Mouse (Mus musculus): ENCODE data around the gene Nme2. TPM values are rescaled to one million over a fixed set of nuclear protein-coding genes. Genes with fewer than 3 reads are reported as not detected.
"Not testable (repeated sequence)": the region's sequence is repeated elsewhere in the genome, so short reads cannot be mapped to it uniquely, and the experiment has no call there.

The Nme2 gene
- polyA plus RNA-seq, 1 experiment, result 571 TPM

DNA sequence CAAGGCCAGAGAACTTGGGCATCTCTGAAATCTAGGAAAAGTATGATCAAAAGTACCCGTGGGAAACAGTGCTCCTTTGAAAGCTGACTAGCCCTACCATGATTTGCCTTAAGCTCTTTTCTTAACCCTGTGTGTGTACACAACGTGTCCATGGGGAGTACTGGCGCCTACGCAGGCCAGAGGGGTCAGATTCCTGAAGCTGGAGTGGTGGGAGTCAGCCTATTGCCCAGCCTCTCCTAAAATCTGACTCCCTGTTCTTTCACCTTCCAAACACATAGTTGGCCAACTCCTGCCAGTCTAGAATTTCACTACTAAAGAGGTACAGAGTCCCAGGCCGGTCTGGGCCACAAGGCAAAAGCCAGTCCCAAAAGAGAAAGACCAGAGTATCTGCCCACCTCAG is 3.7 kb downstream of the Nme2 start:
- Histone ChIP-seq H3K27ac (ENCODE audit: insufficient read depth, low read length) (no peak overlapping the region), H3K4me1 (ENCODE audit: control insufficient read depth, insufficient read depth, low read length) (peaks cover 12% of the 10 kb centered on the region; the same call in 1 of the 2 replicates), H3K4me3 (ENCODE audit: insufficient read depth, low read length) (peak overlapping the region; percentile 90)
- TF ChIP-seq CTCF (IDR thresholded peaks at IDR 0.05; ENCODE audit: borderline replicate concordance, insufficient read depth, low read length), result no peak
- TF ChIP-seq POLR2A (IDR thresholded peaks at IDR 0.05; ENCODE audit: low read depth, low read length), result no peak

DNA sequence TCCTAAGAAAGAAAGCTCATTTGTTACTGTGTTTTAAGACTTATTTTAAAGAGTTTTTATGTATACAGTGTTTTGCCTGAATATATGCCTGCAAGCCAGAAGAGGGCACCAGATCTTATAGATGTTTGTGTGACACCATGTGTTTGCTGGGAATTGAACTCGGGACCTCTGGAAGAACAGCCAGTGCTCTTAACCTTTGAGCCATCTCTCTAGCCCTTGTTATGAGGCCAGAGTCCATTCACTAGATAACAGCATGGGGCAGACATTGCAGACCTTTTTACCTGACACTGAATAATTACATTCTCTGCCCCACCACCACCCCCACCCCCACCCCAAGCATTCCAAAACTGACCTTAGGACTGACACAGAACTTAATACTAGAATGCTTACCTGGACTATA is 6.0 kb downstream of the Nme2 start:
- peaks cover 6% of the 10 kb centered on the region for H3K4me1 ChIP-seq (ENCODE audit: control insufficient read depth, insufficient read depth, low read length)
- H3K4me3 ChIP-seq (ENCODE audit: insufficient read depth, low read length), result no peak overlapping the region
- no peak overlapping the region for H3K27ac ChIP-seq (ENCODE audit: insufficient read depth, low read length)
- TF ChIP-seq POLR2A (IDR thresholded peaks at IDR 0.05; ENCODE audit: low read depth, low read length) (no peak), CTCF (IDR thresholded peaks at IDR 0.05; ENCODE audit: borderline replicate concordance, insufficient read depth, low read length) (no peak)

DNA sequence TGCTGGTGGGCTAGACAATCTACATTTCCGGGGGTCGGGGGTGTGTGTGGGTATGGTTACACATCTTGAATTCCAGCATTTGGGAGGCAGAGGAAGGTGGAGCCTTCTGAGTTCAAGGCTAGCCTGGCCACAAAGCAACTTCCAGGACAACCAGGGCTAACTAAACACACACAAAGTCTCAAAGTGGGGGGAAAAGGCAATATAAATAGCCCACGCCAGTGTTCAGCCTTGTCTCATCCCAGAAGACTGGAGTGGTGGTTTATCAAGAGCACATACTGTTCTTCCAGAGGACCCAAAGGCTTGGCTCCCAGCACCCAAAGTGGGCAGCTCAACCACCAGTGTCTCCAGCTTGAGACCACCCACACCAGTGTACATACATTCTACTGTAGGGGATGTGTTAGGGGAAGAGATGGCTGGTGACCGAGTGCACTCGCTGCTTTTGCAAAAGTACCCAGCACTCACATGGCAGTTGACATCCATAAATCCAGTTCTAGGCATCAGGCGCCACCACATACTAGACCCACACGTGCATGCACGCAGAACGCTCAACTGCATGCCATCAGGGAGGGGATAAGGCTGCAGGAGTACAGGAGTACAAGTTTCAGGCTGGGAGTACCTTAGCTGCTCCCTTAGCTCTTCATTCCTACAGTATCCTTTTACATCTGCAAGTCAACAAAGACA is 7.0 kb downstream of the Nme2 start:
- Histone ChIP-seq H3K4me1 (ENCODE audit: control insufficient read depth, insufficient read depth, low read length) (peaks cover 5% of the 10 kb centered on the region), H3K27ac (ENCODE audit: insufficient read depth, low read length) (no peak overlapping the region), H3K4me3 (ENCODE audit: insufficient read depth, low read length) (no peak overlapping the region)
- no peak; the same call in 1 of the 2 replicates for TF ChIP-seq POLR2A (IDR thresholded peaks at IDR 0.05; ENCODE audit: low read depth, low read length)
- no peak for TF ChIP-seq CTCF (IDR thresholded peaks at IDR 0.05; ENCODE audit: borderline replicate concordance, insufficient read depth, low read length)

DNA sequence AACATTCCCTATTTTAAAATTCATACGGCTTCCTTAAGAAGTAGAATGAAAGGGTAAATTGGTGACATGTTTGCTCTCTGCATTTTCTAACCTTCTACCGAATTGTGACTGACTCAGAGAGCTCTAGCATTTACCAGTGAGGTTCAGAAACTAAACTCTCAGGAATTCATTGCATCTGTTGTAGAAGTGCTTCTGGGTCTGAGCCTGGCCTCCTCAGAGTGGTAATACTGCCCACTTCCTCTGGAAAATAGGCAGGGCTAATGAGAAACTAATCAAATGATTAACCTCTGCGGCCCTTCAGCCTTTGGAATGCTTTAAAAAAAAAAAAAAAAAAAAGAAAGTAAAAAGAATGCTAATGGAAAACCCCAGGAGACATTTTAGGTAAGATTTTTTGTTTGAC is 11.1 kb downstream of the Nme2 start:
- H3K4me1 ChIP-seq (ENCODE audit: control insufficient read depth, insufficient read depth, low read length), result peaks cover 2% of the 10 kb centered on the region
- TF ChIP-seq POLR2A (IDR thresholded peaks at IDR 0.05; ENCODE audit: low read depth, low read length) (no peak), CTCF (IDR thresholded peaks at IDR 0.05; ENCODE audit: borderline replicate concordance, insufficient read depth, low read length) (no peak)
- H3K27ac ChIP-seq (ENCODE audit: insufficient read depth, low read length), result no peak overlapping the region
- no peak overlapping the region for H3K4me3 ChIP-seq (ENCODE audit: insufficient read depth, low read length)

DNA sequence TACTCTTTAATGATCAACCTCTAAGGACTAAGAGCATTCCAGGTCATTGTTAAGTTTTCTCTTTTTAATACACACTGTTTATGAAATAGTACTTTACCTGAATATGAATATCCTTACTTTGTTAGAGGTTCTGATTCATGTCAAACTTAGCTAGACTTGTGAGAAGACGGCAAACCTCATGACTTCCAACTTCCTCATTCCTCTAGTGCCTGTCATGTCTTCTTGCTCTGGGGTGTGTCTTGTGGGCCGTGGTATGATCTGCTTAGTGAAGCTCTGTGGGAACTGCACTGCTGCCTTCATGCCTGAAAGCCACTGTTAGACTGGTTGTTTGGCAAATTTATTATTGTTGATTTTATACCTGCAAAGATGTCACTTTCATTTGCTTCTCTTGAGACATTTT is 15.2 kb downstream of the Nme2 start:
- no peak for TF ChIP-seq CTCF (IDR thresholded peaks at IDR 0.05; ENCODE audit: borderline replicate concordance, insufficient read depth, low read length)
- TF ChIP-seq POLR2A (IDR thresholded peaks at IDR 0.05; ENCODE audit: low read depth, low read length), result no peak
- Histone ChIP-seq H3K4me3 (ENCODE audit: insufficient read depth, low read length) (no peak overlapping the region), H3K27ac (ENCODE audit: insufficient read depth, low read length) (no peak overlapping the region)

DNA sequence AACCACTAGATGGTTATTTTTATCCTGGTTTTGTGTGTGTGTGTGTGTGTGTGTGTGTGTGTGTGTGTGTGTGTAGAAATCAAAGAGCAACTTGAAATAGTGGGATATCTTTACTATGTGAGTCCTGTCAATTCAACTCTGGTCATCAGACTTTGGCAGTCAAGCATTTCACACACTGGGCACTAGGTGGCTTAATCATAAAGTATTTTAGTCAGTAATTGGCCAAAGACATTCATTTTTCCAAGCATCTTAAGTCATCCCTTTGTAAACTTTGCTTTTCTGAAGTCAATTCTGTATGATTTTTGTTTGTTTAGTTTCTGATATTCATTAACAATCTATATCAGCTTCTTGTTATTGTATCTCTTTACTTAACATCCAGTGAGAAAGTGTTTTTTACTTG is 27.0 kb downstream of the Nme2 start:
- H3K4me3 ChIP-seq (ENCODE audit: insufficient read depth, low read length), result no peak overlapping the region
- H3K27ac ChIP-seq (ENCODE audit: insufficient read depth, low read length), result no peak overlapping the region
- H3K4me1 ChIP-seq (ENCODE audit: control insufficient read depth, insufficient read depth, low read length), result peaks cover 5% of the 10 kb centered on the region; the same call in 1 of the 2 replicates
- TF ChIP-seq POLR2A (IDR thresholded peaks at IDR 0.05; ENCODE audit: low read depth, low read length) (no peak), CTCF (IDR thresholded peaks at IDR 0.05; ENCODE audit: borderline replicate concordance, insufficient read depth, low read length) (no peak)

More for the DNA sequence above, 15.2 kb downstream of the Nme2 start:
- peaks cover 2% of the 10 kb centered on the region for H3K4me1 ChIP-seq (ENCODE audit: control insufficient read depth, insufficient read depth, low read length)

DNA sequence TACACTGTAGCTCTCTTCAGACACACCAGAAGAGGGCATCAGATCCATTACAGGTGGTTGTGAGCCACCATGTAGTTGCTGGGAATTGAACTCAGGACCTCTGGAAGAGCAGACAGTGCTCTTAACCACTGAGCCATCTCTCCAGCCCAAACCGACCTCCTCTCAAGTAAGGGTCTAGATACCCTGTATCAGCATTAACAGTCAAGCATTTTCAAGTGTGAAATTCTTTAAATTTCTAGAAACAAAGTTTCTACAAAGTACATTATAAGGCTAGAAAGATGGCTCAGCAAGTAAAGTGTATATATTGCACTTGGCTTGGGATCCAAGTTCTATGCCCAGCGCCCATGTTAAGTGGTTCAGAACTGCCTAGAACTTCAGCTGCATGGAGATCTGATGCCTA is 41.0 kb downstream of the Nme2 start:
- not testable (repeated sequence) for H3K4me1 ChIP-seq (ENCODE audit: control insufficient read depth, insufficient read depth, low read length); H3K27ac ChIP-seq (ENCODE audit: insufficient read depth, low read length); H3K4me3 ChIP-seq (ENCODE audit: insufficient read depth, low read length)

DNA sequence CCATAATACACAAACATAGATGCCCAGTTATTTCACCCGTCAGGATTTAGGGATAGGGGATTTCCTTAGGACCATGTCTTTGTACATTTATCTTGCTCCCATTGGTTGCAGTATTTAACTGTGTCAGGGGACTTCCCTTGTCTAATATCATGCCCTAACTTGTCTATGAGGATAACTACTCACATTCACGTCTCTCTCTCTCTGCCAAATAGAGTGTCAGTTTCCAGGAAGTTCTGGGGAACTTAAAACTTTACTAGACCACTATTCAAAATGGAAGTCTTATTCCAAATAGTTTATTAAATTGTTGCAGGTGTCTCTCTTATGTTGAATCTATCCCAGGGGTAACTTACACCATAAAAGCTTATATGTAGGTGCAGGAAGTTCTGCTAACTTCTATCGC is 44.5 kb downstream of the Nme2 start:
- Histone ChIP-seq H3K27ac (ENCODE audit: insufficient read depth, low read length) (no peak overlapping the region), H3K4me1 (ENCODE audit: control insufficient read depth, insufficient read depth, low read length) (no peaks in the 10 kb centered on the region), H3K4me3 (ENCODE audit: insufficient read depth, low read length) (no peak overlapping the region)
- no peak for TF ChIP-seq POLR2A (IDR thresholded peaks at IDR 0.05; ENCODE audit: low read depth, low read length)

DNA sequence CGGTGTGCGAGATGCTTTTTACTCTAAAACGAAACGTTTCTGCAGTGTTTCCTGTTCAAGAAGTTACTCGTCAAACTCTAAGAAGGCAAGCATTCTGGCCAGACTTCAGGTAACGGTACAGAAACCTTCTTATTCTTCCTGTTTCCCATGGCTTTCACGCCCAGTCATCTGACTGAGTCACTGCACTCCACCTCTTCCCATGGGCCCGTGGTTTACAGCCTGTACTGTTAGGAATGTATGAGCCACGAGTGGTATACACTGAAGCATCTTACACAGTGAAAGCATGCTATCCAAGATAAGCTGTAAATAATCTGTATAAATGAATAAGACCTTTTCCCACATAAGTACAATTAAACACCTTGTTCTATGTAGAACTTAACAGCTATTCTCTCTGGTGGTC is 47.2 kb downstream of the Nme2 start:
- no peak overlapping the region for H3K4me3 ChIP-seq (ENCODE audit: insufficient read depth, low read length)
- TF ChIP-seq POLR2A (IDR thresholded peaks at IDR 0.05; ENCODE audit: low read depth, low read length) (no peak), CTCF (IDR thresholded peaks at IDR 0.05; ENCODE audit: borderline replicate concordance, insufficient read depth, low read length) (no peak)
- peak overlapping the region; percentile 79 for H3K27ac ChIP-seq (ENCODE audit: insufficient read depth, low read length)
- H3K4me1 ChIP-seq (ENCODE audit: control insufficient read depth, insufficient read depth, low read length), result no peaks in the 10 kb centered on the region

DNA sequence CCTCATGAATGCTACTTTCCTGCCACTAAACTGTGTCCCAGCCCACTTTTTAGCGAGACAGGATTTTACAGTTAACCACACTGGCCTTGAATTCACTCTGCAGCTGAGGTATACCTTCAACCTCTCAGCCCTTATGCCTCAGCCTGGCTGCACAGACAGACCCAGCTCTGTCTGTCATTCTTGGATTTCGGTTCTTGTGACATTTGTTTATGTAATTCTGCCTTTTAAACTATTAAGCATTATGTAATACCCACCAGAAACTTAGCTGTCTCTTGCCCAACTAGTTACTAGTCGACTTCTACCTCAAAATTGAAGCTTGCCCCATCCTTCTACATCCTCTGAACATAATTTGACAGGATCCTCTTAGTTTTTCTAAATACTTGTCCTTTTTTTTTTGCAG is 48.2 kb downstream of the Nme2 start:
- Histone ChIP-seq H3K27ac (ENCODE audit: insufficient read depth, low read length) (0 out of 2 replicates have a peak overlapping the region, but pooled peaks have one; percentile 6), H3K4me1 (ENCODE audit: control insufficient read depth, insufficient read depth, low read length) (no peaks in the 10 kb centered on the region), H3K4me3 (ENCODE audit: insufficient read depth, low read length) (no peak overlapping the region)
- TF ChIP-seq POLR2A (IDR thresholded peaks at IDR 0.05; ENCODE audit: low read depth, low read length), result no peak
- TF ChIP-seq CTCF (IDR thresholded peaks at IDR 0.05; ENCODE audit: borderline replicate concordance, insufficient read depth, low read length), result no peak

DNA sequence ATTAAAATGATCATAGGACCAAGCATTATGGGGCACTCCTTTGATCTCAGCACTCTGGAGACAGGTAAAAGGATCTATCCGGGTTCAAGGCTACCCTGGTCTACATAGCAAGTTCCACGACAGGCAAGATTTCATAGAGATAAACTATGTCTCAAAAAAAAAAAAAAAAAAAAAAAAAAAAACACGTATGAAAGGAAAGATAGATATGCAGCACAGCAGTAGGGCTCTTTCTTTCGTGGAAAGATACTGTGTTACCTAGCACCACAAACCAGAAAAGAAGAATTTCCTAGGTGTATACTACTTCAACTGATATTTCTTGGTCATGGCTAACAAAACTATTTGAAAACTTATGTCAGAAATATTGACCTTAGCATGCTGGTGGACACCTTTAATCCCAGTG is 49.2 kb downstream of the Nme2 start:
- Histone ChIP-seq H3K4me1 (ENCODE audit: control insufficient read depth, insufficient read depth, low read length) (no peaks in the 10 kb centered on the region), H3K4me3 (ENCODE audit: insufficient read depth, low read length) (no peak overlapping the region), H3K27ac (ENCODE audit: insufficient read depth, low read length) (no peak overlapping the region)
- no peak for TF ChIP-seq CTCF (IDR thresholded peaks at IDR 0.05; ENCODE audit: borderline replicate concordance, insufficient read depth, low read length)

Other genes starting within 250 kb of the Nme2 start
- gene Utp18, start 70.5 kb downstream of the Nme2 start, polyA plus RNA-seq (2011; ENCODE audit: insufficient read length, low read depth, missing spikeins), result 30.3 and 33.8 TPM in 2 replicates
- 19.7 and 41.5 TPM in 2 replicates for gene Mbtd1, start 70.4 kb downstream of the Nme2 start, polyA plus RNA-seq (2011; ENCODE audit: insufficient read length, low read depth, missing spikeins)
- 222 and 270 TPM in 2 replicates for gene Gm20390, start 12.0 kb upstream of the Nme2 start, polyA plus RNA-seq (2011; ENCODE audit: insufficient read length, low read depth, missing spikeins)
- gene Nme1, start 12.3 kb upstream of the Nme2 start, polyA plus RNA-seq (2011; ENCODE audit: insufficient read length, low read depth, missing spikeins), result 37.8 and 43.2 TPM in 2 replicates
- 93.7 and 103 TPM in 2 replicates for gene Spag9, start 39.8 kb upstream of the Nme2 start, polyA plus RNA-seq (2011; ENCODE audit: insufficient read length, low read depth, missing spikeins)

Measured in embryonic fibroblast, embryonic 13.5 days (primary cell).